Mouse (Mus musculus) kidney, postnatal 0 days (tissue): ENCODE results near the gene B3gat3. TPM values are rescaled to one million over a fixed set of nuclear protein-coding genes. Genes with fewer than 3 reads are reported as not detected.
A peak's percentile ranks its signal among the peaks of the same experiment; 100 is the strongest.
"Not testable (repeated sequence)": the region's sequence is repeated elsewhere in the genome, so short reads cannot be mapped to it uniquely, and the experiment has no call there.

ENCODE experiments used
- ATAC-seq: fragments of 200-750 bp; cut with Nextera tagmentation; replicated peaks from 2 replicates; pipeline ENCODE4 v1.8.0; 2017; ENCODE audit warnings: low read depth, moderate number of reproducible peaks, moderate TSS enrichment, moderate library complexity; ENCODE audit not compliant: low FRiP score
- DNase-seq: peaks from one replicate; pipeline ENCODE4 v3.0.0-alpha.2; 2016; ENCODE audit warnings: low spot score
- H3K27ac ChIP-seq: fragments of 300-500 bp; sonication (generic); 2 replicates; pipeline ENCODE4 v1.5.1; 2014; ENCODE audit warnings: mild to moderate bottlenecking
- H3K27me3 ChIP-seq: fragments of 300-500 bp; sonication (generic); 2 replicates; pipeline ENCODE4 v1.6.1; 2014; ENCODE audit warnings: low read length, mixed read lengths; ENCODE audit not compliant: insufficient read depth
- H3K36me3 ChIP-seq: fragments of 300-500 bp; sonication (generic); 2 replicates; pipeline ENCODE4 v1.6.1; 2014; ENCODE audit warnings: low read length, mixed read lengths; ENCODE audit not compliant: insufficient read depth
- H3K4me1 ChIP-seq: fragments of 300-500 bp; sonication (generic); replicated peaks from 2 replicates; pipeline ENCODE4 v1.6.1; 2014; ENCODE audit warnings: antibody characterized with exemption, low read length, mixed read lengths; ENCODE audit not compliant: insufficient read depth
- H3K4me2 ChIP-seq: fragments of 300-500 bp; sonication (generic); 2 replicates; pipeline ENCODE4 v1.6.1; 2014; ENCODE audit warnings: mild to moderate bottlenecking, low read length, moderate library complexity, mixed read lengths
- H3K4me3 ChIP-seq: fragments of 300-500 bp; sonication (generic); replicated peaks from 2 replicates; pipeline ENCODE4 v1.5.1; 2014; ENCODE audit warnings: low read depth, low read length
- H3K9ac ChIP-seq: fragments of 300-500 bp; sonication (generic); 2 replicates; pipeline ENCODE4 v1.6.1; 2014; ENCODE audit warnings: low read depth, low read length
- H3K9me3 ChIP-seq: fragments of 300-500 bp; sonication (generic); replicated peaks from 2 replicates; pipeline ENCODE4 v1.6.1; 2016; ENCODE audit warnings: low read length, inconsistent platforms, mixed read lengths
- CTCF ChIP-seq: IDR thresholded peaks from 2 replicates; pipeline ENCODE4 v1.5.1; 2016; ENCODE audit warnings: antibody characterized with exemption, low read depth, mild to moderate bottlenecking, moderate library complexity
- WGBS: fragments of 180-500 bp; shearing (Covaris S2); extraction: QIAGEN DNeasy Blood & Tissue Kit; methylation state at CpG from one replicate; pipeline ENCODE4 v1.1.7; 2014; 5-methylcytosine and 5-hydroxymethylcytosine counted together
- microRNA-seq: library from miRNA; unstranded; fragments of <30 nt; microRNA quantifications from one replicate; pipeline ENCODE4, GENCODE M21; 2016
- polyA plus RNA-seq: library from polyadenylated mRNA; unstranded; fragments of >200 nt; fragmentation: Nextera tagmentation; extraction: Ambion mirVana; gene quantifications from 2 replicates; pipeline ENCODE4 v1.2.1, GENCODE M21; 2015

B3gat3 gene
- polyA plus RNA-seq, 1 experiment from 2014 or later, result 44.0 TPM

DNA sequence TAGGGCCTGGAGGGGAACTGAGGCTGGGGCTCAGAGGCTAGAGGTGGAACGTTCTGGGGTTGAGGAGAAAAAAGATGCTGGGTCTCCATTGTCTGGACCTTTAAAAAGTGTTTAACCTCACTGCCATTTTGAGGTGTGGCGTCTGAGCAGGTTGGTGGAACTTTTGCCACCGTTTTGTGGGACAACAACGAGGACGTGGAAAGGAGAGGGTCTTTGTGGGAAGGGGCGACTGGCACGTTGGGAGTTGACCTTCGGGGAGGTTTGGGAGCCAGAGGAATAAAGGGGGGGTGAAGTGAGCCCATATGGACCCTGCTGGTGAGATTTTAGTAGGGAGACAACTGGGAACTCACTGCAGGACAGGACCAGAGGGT lies 47.2 kb downstream of the B3gat3 start:
- Histone ChIP-seq H3K9me3 (no peaks in the 10 kb centered on the region), H3K9ac (peak overlapping the region; percentile 94), H3K27ac (peak overlapping the region; percentile 70), H3K27me3 (no peaks in the 10 kb centered on the region), H3K4me2 (peak overlapping the region; percentile 81), H3K4me1 (0 out of 2 replicates have a peak, but pooled peaks cover 5% of the 10 kb centered on the region), H3K36me3 (peaks cover 64% of the 10 kb centered on the region), H3K4me3 (peak overlapping the region; percentile 89)
- ATAC-seq (no peak), DNase-seq (no peak)
- under 1% methylated on average over 8 of the region's 8 CpGs for WGBS
- TF ChIP-seq CTCF, result no peak

DNA sequence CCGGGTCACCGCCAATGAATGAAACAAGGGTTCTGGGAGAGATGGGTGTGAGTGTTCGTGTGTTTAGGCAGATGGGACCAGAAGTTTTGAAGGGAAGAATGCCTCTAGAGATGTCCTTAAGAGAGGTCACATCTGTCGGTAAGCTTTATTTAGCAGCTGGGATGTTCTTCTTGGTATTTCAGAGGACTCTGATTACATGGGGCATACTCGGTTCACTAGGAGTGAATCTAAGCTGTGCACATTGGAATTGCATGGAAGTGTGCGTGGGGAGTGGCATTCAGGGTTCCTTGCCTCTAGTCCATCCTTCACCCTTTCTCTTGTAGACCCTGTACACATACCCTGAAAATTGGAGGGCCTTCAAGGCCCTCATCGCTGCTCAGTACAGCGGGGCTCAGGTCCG lies 47.7 kb downstream of the B3gat3 start:
- H3K4me2 ChIP-seq, result peak overlapping the region; percentile 81
- no peak for TF ChIP-seq CTCF
- 0 out of 2 replicates have a peak, but pooled peaks cover 5% of the 10 kb centered on the region for H3K4me1 ChIP-seq
- no peak for DNase-seq
- H3K9me3 ChIP-seq, result no peaks in the 10 kb centered on the region
- H3K27ac ChIP-seq, result no peak overlapping the region; the same call in 1 of the 2 replicates
- ATAC-seq, result no peak
- peaks cover 61% of the 10 kb centered on the region for H3K36me3 ChIP-seq
- H3K27me3 ChIP-seq, result no peaks in the 10 kb centered on the region
- 2% methylated on average over 9 of the region's 9 CpGs for WGBS
- peak overlapping the region; percentile 89 for H3K4me3 ChIP-seq
- peak overlapping the region; percentile 94 for H3K9ac ChIP-seq

DNA sequence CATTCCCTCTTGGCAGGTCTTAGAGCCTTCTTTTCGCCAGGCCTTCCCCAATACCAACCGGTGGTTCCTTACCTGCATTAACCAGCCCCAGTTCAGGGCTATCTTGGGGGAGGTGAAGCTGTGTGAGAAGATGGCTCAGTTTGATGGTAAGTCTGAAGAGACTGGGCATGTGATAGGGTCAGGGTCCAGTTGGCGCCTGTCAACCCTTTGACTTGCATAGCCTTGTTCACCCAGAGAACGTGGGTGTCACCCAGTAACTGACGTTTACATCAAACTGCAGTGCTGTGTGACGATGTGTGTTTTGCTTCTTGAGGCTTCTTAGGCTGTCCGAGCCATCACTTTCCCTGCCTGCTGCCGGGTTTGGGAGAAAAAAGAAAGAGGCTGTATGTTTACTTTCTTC lies 52.3 kb downstream of the B3gat3 start:
- WGBS, result 84% methylated on average over 8 of the region's 8 CpGs
- not testable (repeated sequence) for H3K9ac ChIP-seq, ATAC-seq, H3K27me3 ChIP-seq, H3K4me1 ChIP-seq, H3K4me2 ChIP-seq, H3K9me3 ChIP-seq, H3K27ac ChIP-seq, DNase-seq, H3K4me3 ChIP-seq
- H3K36me3 ChIP-seq, result peaks cover 69% of the 10 kb centered on the region

DNA sequence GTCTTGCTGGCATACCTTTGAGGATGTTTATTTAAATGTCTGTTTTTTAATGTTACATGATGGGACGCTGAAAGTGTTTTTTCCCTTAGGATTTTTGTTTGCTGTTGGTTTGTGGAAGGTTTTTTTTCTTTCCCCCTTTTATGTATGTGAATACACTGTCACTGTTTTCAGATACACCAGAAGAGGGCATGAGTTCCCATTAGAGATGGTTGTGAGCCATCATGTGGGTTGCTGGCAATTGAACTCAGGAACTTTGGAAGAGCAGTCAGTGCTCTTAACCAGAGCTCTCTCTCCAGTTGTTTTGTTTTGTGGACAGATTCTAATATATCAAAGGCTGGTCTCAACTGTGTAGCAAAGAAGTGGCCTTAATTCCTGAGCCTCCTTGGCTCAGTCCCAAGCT lies 54.5 kb downstream of the B3gat3 start:
- Histone ChIP-seq H3K27ac (no peak overlapping the region), H3K9ac (no peak overlapping the region), H3K36me3 (peaks cover 74% of the 10 kb centered on the region), H3K27me3 (no peaks in the 10 kb centered on the region), H3K4me1 (no peaks in the 10 kb centered on the region), H3K4me3 (no peak overlapping the region), H3K4me2 (no peak overlapping the region), H3K9me3 (no peaks in the 10 kb centered on the region)
- ATAC-seq (no peak), DNase-seq (no peak)
- peak; percentile 23; the same call in 1 of the 2 replicates for TF ChIP-seq CTCF
- 68% methylated on average over 1 of the region's 1 CpGs for WGBS

DNA sequence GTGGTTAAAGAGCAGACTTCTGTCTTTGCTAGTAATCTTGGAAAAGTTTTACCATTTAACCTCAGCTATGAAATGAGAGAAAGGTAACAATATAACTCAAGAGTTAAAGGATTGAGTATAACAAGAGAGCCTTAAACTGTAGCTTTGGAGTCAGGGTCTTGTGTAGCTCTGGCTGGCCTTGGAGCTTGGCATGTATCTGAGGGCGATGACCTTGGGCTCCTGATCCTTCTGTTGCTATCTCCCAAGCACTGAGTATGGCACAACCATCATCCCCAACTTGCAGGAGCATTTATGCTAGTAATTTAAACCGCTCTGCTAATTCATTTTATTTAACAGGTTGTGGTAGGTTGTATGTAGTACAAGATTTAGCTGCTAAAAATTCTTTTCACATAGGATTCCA lies 55.3 kb downstream of the B3gat3 start:
- Histone ChIP-seq H3K4me2 (no peak overlapping the region), H3K27ac (no peak overlapping the region), H3K9ac (no peak overlapping the region), H3K36me3 (peaks cover 66% of the 10 kb centered on the region), H3K9me3 (no peaks in the 10 kb centered on the region), H3K27me3 (no peaks in the 10 kb centered on the region), H3K4me3 (no peak overlapping the region), H3K4me1 (no peaks in the 10 kb centered on the region)
- WGBS, result 95% methylated on average over 2 of the region's 2 CpGs
- no peak for ATAC-seq
- no peak for TF ChIP-seq CTCF
- no peak for DNase-seq

DNA sequence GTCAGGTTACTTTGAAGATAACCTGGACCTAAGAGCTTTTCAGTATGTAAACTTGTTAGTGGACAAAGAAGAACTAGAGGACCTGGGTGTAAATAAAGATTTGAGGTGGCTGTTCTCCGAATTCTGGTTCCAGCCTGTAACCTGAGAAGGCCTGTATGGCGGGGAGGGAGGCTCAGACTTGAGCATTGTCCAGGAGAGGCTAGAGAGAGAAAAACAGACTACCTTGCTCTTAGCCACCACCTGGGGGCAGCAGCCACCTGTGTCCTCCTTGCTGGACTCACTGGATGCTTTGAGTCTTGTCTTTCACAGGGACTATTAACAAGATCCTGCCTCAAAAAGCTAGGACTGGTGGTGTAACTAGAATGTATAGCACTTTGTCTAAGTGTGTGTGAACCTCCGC lies 56.4 kb downstream of the B3gat3 start:
- Histone ChIP-seq H3K9ac (no peak overlapping the region), H3K27ac (no peak overlapping the region; the same call in 1 of the 2 replicates), H3K4me3 (no peak overlapping the region), H3K4me2 (no peak overlapping the region), H3K4me1 (no peaks in the 10 kb centered on the region), H3K27me3 (no peaks in the 10 kb centered on the region), H3K9me3 (no peaks in the 10 kb centered on the region), H3K36me3 (peaks cover 56% of the 10 kb centered on the region)
- 41% methylated on average over 3 of the region's 3 CpGs for WGBS
- ATAC-seq, result peak; percentile 77
- peak; percentile 86 for TF ChIP-seq CTCF
- DNase-seq, result peak; percentile 90

Small RNA genes lying within 50 kb of the gene (microRNA-seq; reads per million reads assigned to microRNA genes)
- not detected for gene Mir5136

Other genes with a start within 250 kb of the B3gat3 start
- gene Slc3a2, start 197.0 kb upstream of the B3gat3 start, polyA plus RNA-seq, result 151 and 158 TPM in 2 replicates
- 71.3 and 77.7 TPM in 2 replicates for gene Wdr74, start 184.5 kb upstream of the B3gat3 start, polyA plus RNA-seq
- gene 1700092M07Rik, start 179.7 kb upstream of the B3gat3 start, polyA plus RNA-seq, result 0.75 and 1.1 TPM in 2 replicates
- gene Stx5a, start 179.0 kb upstream of the B3gat3 start, polyA plus RNA-seq, result 105 and 115 TPM in 2 replicates
- 114 and 123 TPM in 2 replicates for gene Nxf1, start 163.3 kb upstream of the B3gat3 start, polyA plus RNA-seq
- gene Tmem223, start 149.4 kb upstream of the B3gat3 start, polyA plus RNA-seq, result 248 and 286 TPM in 2 replicates
- gene Tmem179b, start 145.9 kb upstream of the B3gat3 start, polyA plus RNA-seq, result 103 and 113 TPM in 2 replicates
- gene Taf6l, start 134.0 kb upstream of the B3gat3 start, polyA plus RNA-seq, result 28.4 and 28.6 TPM in 2 replicates
- 185 and 187 TPM in 2 replicates for gene Polr2g, start 121.8 kb upstream of the B3gat3 start, polyA plus RNA-seq
- 3.6 TPM in 2 replicates for gene Zbtb3, start 117.8 kb upstream of the B3gat3 start, polyA plus RNA-seq
- 32.2 and 35.9 TPM in 2 replicates for gene Ttc9c, start 101.0 kb upstream of the B3gat3 start, polyA plus RNA-seq
- gene Hnrnpul2, start 100.4 kb upstream of the B3gat3 start, polyA plus RNA-seq, result 5.5 and 6.3 TPM in 2 replicates
- not detected in 2 replicates for gene AC129217.1, start 90.6 kb upstream of the B3gat3 start, polyA plus RNA-seq
- 57.0 and 60.1 TPM in 2 replicates for gene Bscl2, start 82.9 kb upstream of the B3gat3 start, polyA plus RNA-seq
- 1.5 and 1.6 TPM in 2 replicates for gene Gng3, start 81.2 kb upstream of the B3gat3 start, polyA plus RNA-seq
- 0.85 and 1.1 TPM in 2 replicates for gene Lrrn4cl, start 69.6 kb upstream of the B3gat3 start, polyA plus RNA-seq
- 195 and 206 TPM in 2 replicates for gene Ubxn1, start 48.9 kb upstream of the B3gat3 start, polyA plus RNA-seq
- 94.5 and 97.4 TPM in 2 replicates for gene Uqcc3, start 39.5 kb upstream of the B3gat3 start, polyA plus RNA-seq
- 69.8 and 70.8 TPM in 2 replicates for gene Lbhd1, start 36.6 kb upstream of the B3gat3 start, polyA plus RNA-seq
- gene Gm49403, start 36.4 kb upstream of the B3gat3 start, polyA plus RNA-seq, result not detected in 2 replicates
- gene 1810009A15Rik, start 31.5 kb upstream of the B3gat3 start, polyA plus RNA-seq, result 69.0 and 76.7 TPM in 2 replicates
- gene Gm49416, start 31.4 kb upstream of the B3gat3 start, polyA plus RNA-seq, result not detected in 2 replicates
- gene Ints5, start 27.4 kb upstream of the B3gat3 start, polyA plus RNA-seq, result 27.4 and 29.8 TPM in 2 replicates
- gene Ganab, start 22.3 kb upstream of the B3gat3 start, polyA plus RNA-seq, result 74.6 and 80.9 TPM in 2 replicates
- gene Rom1, start 9.0 kb downstream of the B3gat3 start, polyA plus RNA-seq, result 5.7 and 6.0 TPM in 2 replicates
- gene Eml3, start 9.2 kb downstream of the B3gat3 start, polyA plus RNA-seq, result 25.5 and 26.2 TPM in 2 replicates
- 103 and 116 TPM in 2 replicates for gene Mta2, start 21.5 kb downstream of the B3gat3 start, polyA plus RNA-seq
- 19.9 and 22.3 TPM in 2 replicates for gene Tut1, start 33.5 kb downstream of the B3gat3 start, polyA plus RNA-seq
- 328 and 354 TPM in 2 replicates for gene Eef1g, start 46.7 kb downstream of the B3gat3 start, polyA plus RNA-seq
- 22.5 and 27.5 TPM in 2 replicates for gene Ahnak, start 68.9 kb downstream of the B3gat3 start, polyA plus RNA-seq
- gene Scgb1a1, start 167.6 kb downstream of the B3gat3 start, polyA plus RNA-seq, result not detected in 2 replicates
- 13.4 and 14.6 TPM in 2 replicates for gene Asrgl1, start 215.3 kb downstream of the B3gat3 start, polyA plus RNA-seq